Mouse (Mus musculus) limb, embryonic 14.5 days (tissue): ENCODE data around the gene Fyttd1. TPM values are rescaled to one million over a fixed set of nuclear protein-coding genes. Genes with fewer than 3 reads are reported as not detected.

Experiments
- ATAC-seq: fragments of 200-750 bp; cut with Nextera tagmentation; 2 replicates; pipeline ENCODE4 v1.8.0; 2017; ENCODE audit warnings: low read depth, moderate number of reproducible peaks, moderate TSS enrichment; ENCODE audit not compliant: low FRiP score
- DNase-seq: peaks from one replicate; pipeline ENCODE4 v3.0.0-alpha.2; 2015; ENCODE audit warnings: low spot score
- H3K27ac ChIP-seq: fragments of 300-500 bp; sonication (generic); replicated peaks from 2 replicates; pipeline ENCODE4 v1.5.1; 2014; ENCODE audit warnings: low read depth, mild to moderate bottlenecking, low read length, moderate library complexity, mixed read lengths
- H3K27me3 ChIP-seq: fragments of 300-500 bp; sonication (generic); 2 replicates; pipeline ENCODE4 v1.6.1; 2014; ENCODE audit warnings: low read length, mixed read lengths; ENCODE audit not compliant: control insufficient read depth, insufficient read depth
- H3K36me3 ChIP-seq: fragments of 300-500 bp; sonication (generic); 2 replicates; pipeline ENCODE4 v1.6.1; 2014; ENCODE audit warnings: mild to moderate bottlenecking, low read length, moderate library complexity, mixed read lengths; ENCODE audit not compliant: control insufficient read depth, insufficient read depth
- H3K4me1 ChIP-seq: fragments of 300-500 bp; sonication (generic); 2 replicates; pipeline ENCODE4 v1.6.1; 2014; ENCODE audit warnings: antibody characterized with exemption, low read length, mixed read lengths; ENCODE audit not compliant: control insufficient read depth, insufficient read depth
- H3K4me2 ChIP-seq: fragments of 300-500 bp; sonication (generic); replicated peaks from 2 replicates; pipeline ENCODE4 v1.6.1; 2014; ENCODE audit warnings: low read depth, mild to moderate bottlenecking, low read length, moderate library complexity; ENCODE audit not compliant: severe bottlenecking
- H3K4me3 ChIP-seq: fragments of 300-500 bp; sonication (generic); replicated peaks from 2 replicates; pipeline ENCODE4 v1.5.1; 2014; ENCODE audit warnings: low read length
- H3K9ac ChIP-seq: fragments of 300-500 bp; sonication (generic); 2 replicates; pipeline ENCODE4 v1.6.1; 2014; ENCODE audit warnings: mild to moderate bottlenecking, low read depth, low read length, moderate library complexity; ENCODE audit not compliant: severe bottlenecking
- H3K9me3 ChIP-seq: fragments of 300-500 bp; sonication (generic); 2 replicates; pipeline ENCODE4 v1.6.1; 2016; ENCODE audit warnings: low read length; ENCODE audit not compliant: control insufficient read depth
- POLR2A ChIP-seq: fragments of 200-500 bp; IDR thresholded peaks from 2 replicates; pipeline ENCODE4 v1.8.0; 2012; ENCODE audit warnings: inconsistent platforms, mild to moderate bottlenecking, moderate library complexity, borderline replicate concordance; ENCODE audit not compliant: insufficient read depth, insufficient read length; ENCODE audit errors: extremely low read depth
- WGBS: fragments of 180-500 bp; shearing (Covaris S2); extraction: QIAGEN DNeasy Blood & Tissue Kit; methylation state at CpG from one replicate; pipeline ENCODE4 v1.1.7; 2014; 5-methylcytosine and 5-hydroxymethylcytosine counted together
- polyA plus RNA-seq, 2 experiments: library from polyadenylated mRNA; depleted of rRNA in 1 of 2; stranded (reverse) in 1 of 2; unstranded in 1 of 2; fragments of >200 nt; fragmentation: Nextera tagmentation in 1 of 2; extraction: Ambion mirVana in 1 of 2; gene quantifications; 2 replicates each; pipeline versions ENCODE4 v1.2.1 to v1.2.3; 2012 to 2014

Gene Fyttd1
- polyA plus RNA-seq, 2 experiments, result 47.2 to 113 TPM

DNA sequence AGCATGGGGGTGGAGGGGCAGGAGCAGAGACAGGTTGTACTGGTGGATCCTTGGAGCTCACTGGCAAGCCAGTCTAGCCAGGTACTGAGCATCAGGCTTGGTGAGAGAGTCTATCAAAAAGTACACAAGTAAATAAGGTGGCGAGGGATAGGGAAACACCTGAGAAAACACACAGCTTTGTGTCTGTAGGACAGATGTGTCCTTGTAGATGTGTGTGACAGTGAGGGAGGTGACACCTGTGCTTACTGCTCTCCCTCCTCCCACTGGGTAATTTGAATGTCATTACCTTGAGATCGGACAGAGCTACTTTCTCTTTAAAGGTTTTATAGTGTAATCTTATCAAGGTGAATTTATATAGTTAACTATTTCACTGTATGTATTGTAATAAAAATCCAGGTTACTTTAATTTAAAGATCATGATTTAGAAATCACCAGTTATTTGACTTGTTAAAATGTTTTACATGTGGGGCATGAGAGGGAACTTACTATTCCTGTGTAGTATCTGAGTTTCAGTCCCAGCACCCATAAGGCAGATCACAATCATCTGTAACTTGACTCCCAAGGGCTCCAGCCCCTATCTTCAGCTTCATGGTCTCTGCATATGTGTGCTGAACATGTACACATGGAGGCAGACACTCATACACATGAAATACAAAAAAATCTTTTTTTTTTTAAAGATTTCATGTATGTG lies 24.2 kb downstream of the Fyttd1 start:
- H3K36me3 ChIP-seq, result peaks cover 68% of the 10 kb centered on the region
- no peak for DNase-seq

GRCm38 (mm10) chr16:32902051-32902428 lies 24.7 kb downstream of the Fyttd1 start:
- Histone ChIP-seq H3K27ac (no peak overlapping the region), H3K4me2 (no peak overlapping the region), H3K27me3 (no peaks in the 10 kb centered on the region), H3K4me1 (no peaks in the 10 kb centered on the region), H3K9ac (no peak overlapping the region), H3K9me3 (no peaks in the 10 kb centered on the region), H3K4me3 (no peak overlapping the region), H3K36me3 (peaks cover 73% of the 10 kb centered on the region)
- no peak for TF ChIP-seq POLR2A
- DNase-seq (no peak), ATAC-seq (no peak)
- 67% methylated on average over 3 of the region's 3 CpGs for WGBS

More for the DNA sequence above, 24.2 kb downstream of the Fyttd1 start:
- H3K9me3 ChIP-seq, result no peaks in the 10 kb centered on the region
- H3K9ac ChIP-seq, result no peak overlapping the region
- no peak overlapping the region for H3K27ac ChIP-seq
- H3K4me2 ChIP-seq, result no peak overlapping the region
- no peaks in the 10 kb centered on the region for H3K27me3 ChIP-seq
- TF ChIP-seq POLR2A, result no peak
- ATAC-seq, result no peak
- WGBS, result 73% methylated on average over 2 of the region's 2 CpGs
- H3K4me1 ChIP-seq, result no peaks in the 10 kb centered on the region
- no peak overlapping the region for H3K4me3 ChIP-seq

- ATAC-seq, result no peak
Observed at GRCm38 (mm10) chr16:32906186-32906585, 28.9 kb downstream of the Fyttd1 start.

DNA sequence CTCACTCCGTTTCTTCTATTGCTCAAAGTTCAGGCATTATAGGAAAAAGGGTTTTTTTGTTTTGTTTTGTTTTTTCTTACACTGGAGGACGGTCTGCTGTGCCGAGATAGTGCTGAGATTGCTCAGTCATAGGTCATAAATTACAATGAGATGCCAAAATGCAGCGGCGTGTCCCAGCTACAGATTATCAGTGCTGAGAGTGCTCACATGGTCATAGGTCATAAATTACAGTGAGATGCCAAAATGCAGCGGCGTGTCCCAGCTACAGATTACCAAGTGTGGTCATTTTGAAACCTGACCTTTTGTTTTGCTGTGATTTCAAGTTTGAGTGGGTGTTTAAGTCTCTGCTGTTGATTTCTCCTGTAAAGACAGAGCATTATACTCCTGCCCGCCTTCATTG lies 29.4 kb downstream of the Fyttd1 start:
- WGBS, result 75% methylated on average over 8 of the region's 8 CpGs
- Histone ChIP-seq H3K9ac (no peak overlapping the region), H3K4me2 (no peak overlapping the region), H3K36me3 (peaks cover 38% of the 10 kb centered on the region), H3K4me1 (no peaks in the 10 kb centered on the region), H3K27me3 (no peaks in the 10 kb centered on the region), H3K4me3 (no peak overlapping the region), H3K9me3 (no peaks in the 10 kb centered on the region), H3K27ac (no peak overlapping the region)
- TF ChIP-seq POLR2A, result no peak
- DNase-seq (no peak), ATAC-seq (no peak)

More at GRCm38 (mm10) chr16:32906186-32906585, 28.9 kb downstream of the Fyttd1 start:
- H3K36me3 ChIP-seq, result peaks cover 43% of the 10 kb centered on the region
- H3K4me1 ChIP-seq, result no peaks in the 10 kb centered on the region
- H3K4me3 ChIP-seq, result no peak overlapping the region
- 77% methylated on average over 2 of the region's 2 CpGs for WGBS
- no peak overlapping the region for H3K27ac ChIP-seq
- H3K27me3 ChIP-seq, result no peaks in the 10 kb centered on the region
- no peak for DNase-seq
- H3K4me2 ChIP-seq, result no peak overlapping the region
- no peak overlapping the region for H3K9ac ChIP-seq
- H3K9me3 ChIP-seq, result no peaks in the 10 kb centered on the region
- TF ChIP-seq POLR2A, result no peak

DNA sequence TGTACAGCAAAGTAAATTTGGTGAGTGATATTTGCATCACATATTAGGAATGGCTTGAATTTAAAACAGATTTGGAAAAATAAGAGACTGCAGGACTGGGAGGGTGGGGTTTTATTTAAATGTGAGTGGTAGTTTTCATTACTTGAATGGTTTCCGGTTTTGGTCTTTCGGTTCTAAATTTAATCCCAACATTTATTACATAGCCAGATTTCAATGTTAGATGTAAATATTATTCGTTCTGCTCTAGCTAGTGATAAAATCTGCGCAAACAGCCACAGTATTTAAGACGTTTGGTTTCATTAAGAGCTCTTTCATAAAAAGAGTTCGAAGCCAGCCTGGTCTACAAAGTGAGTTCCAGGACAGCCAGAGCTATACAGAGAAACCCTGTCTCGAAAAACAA lies 35.9 kb downstream of the Fyttd1 start:
- Histone ChIP-seq H3K4me3 (no peak overlapping the region), H3K27me3 (no peaks in the 10 kb centered on the region), H3K36me3 (no peaks in the 10 kb centered on the region), H3K9me3 (no peaks in the 10 kb centered on the region), H3K9ac (0 out of 2 replicates have a peak overlapping the region, but pooled peaks have one; percentile 97), H3K27ac (no peak overlapping the region), H3K4me1 (0 out of 2 replicates have a peak, but pooled peaks cover 3% of the 10 kb centered on the region), H3K4me2 (peak overlapping the region; percentile 74; the same call in 1 of the 2 replicates)
- ATAC-seq (no peak), DNase-seq (no peak)
- WGBS, result 55% methylated on average over 7 of the region's 7 CpGs
- TF ChIP-seq POLR2A, result no peak
